Mouse (Mus musculus): ENCODE results near the gene Zfp987.
"Not testable (repeated sequence)": the region's sequence is repeated elsewhere in the genome, so short reads cannot be mapped to it uniquely, and the experiment has no call there.

Gene Zfp987

DNA sequence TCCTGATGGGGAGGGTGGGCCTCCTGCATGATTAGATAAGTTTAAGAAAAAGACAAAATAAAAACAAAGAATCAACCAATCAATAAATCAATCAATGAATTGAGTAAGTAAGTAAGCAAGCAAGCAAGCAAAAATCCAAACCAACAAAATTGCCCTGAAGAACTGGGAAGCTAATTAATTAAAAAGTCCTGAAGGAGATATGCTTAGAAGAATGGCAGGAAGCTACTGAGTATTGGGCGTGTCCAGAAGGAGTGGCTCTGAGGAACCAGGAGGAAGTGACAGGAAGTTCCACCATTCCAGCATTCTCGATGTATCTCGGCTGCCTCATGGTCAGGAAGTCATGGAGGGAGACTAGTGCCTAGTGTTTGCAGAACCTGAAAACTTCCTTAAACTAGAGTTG lies at the start of gene Zfp987:
Gene Zfp987, plus strand, starts transcription at position 301 of the 400 bp plus-strand sequence.
- not testable (repeated sequence) for DNase-seq (ENCODE audit: low spot score)

DNA sequence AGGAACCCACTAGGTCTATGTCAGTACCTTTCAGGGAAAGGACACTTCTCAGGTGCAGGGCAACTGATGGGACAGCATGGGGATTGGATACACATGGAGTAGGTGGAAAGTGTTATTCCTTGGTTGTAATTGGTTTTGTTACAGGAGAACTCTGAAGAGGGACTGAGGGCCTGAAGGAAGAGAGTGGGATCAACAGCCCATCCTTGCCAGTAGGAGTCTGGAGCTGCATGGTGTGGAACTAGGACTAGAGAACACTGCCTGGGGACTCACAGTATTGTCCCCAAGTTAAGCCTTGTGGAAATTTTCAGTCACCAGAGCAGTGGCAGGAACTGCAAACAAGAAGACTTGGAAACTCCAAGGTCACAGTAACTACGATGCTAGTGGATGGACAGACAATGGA lies 44.6 kb upstream of the Zfp987 start:
- DNase-seq (ENCODE audit: low spot score), result not testable (repeated sequence)

DNA sequence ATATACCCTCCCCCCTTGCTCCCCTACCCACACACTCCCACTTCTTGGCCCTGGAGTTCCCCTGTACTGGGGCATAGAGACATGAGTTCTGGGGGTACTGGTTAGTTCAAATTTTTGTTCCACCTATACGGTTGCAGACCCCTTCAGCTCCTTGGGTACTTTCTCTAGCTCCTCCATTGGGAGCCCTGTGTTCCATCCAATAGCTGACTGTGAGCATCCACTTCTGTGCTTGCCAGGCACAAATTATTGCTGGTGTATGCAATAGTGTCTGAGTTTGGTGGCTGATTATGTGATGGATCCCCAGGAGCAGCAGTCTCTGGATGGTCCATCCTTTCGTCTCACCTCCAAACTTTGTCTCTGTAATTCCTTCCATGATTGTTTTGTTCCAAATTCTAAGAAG lies 43.7 kb upstream of the Zfp987 start:
- not testable (repeated sequence) for DNase-seq (ENCODE audit: low spot score)

DNA sequence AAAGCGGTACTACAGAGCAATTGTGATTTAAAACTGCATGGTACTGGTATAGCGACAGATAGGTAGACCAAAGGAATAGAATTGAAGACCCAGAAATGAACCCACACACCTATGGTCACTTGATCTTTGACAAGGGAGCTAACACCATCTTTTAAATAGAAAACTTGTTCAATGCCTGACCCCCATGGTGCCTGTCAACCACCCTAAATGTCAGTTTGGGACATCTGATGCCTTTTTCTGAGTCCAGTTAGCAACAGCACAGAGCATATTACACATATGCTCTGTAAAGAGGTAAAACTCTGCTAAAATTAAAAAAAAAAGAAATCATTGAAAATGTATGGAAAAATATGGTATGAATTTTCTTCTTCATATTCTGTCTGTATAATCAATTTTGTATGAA lies 41.8 kb upstream of the Zfp987 start:
- DNase-seq (ENCODE audit: low spot score), result no peak

DNA sequence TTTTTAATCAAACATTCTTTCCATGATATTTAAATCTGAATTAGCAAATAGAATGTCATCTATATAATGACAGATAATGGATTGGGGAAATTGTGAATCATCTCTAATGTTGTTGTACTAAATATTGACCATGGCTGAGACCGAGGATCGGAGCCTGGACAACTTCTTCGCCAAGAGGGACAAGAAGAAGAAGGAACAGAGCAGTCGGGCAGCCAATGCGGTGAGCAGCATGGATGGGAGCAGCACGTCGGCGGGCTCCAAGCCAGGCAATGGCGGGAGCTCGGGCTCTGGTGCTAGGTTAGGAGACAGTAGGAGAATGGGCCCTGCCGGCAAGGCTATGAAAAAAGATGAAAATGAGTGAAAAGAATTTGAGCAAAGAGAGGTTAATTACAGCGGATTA lies 38.5 kb upstream of the Zfp987 start:
- DNase-seq (ENCODE audit: low spot score), result not testable (repeated sequence)

DNA sequence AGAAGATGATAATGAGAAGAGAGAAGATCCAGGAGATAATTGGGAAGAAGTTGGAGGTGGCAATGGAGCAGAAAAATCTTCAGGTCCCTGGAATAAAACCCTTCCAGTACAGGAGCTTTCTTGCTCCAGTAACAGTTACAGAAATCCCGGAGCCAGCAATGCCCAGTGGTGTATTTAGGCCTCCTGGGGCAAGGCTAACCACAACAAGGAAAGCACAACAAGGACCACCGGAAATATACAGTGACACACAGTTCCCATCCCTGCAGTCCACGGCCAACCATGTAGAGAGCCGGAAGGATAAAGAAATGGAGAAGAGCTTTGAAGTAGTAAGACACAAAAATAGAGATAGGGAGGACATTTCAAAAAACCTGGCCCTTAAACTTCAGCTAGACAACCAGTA lies 38.0 kb upstream of the Zfp987 start:
- DNase-seq (ENCODE audit: low spot score), result not testable (repeated sequence)

DNA sequence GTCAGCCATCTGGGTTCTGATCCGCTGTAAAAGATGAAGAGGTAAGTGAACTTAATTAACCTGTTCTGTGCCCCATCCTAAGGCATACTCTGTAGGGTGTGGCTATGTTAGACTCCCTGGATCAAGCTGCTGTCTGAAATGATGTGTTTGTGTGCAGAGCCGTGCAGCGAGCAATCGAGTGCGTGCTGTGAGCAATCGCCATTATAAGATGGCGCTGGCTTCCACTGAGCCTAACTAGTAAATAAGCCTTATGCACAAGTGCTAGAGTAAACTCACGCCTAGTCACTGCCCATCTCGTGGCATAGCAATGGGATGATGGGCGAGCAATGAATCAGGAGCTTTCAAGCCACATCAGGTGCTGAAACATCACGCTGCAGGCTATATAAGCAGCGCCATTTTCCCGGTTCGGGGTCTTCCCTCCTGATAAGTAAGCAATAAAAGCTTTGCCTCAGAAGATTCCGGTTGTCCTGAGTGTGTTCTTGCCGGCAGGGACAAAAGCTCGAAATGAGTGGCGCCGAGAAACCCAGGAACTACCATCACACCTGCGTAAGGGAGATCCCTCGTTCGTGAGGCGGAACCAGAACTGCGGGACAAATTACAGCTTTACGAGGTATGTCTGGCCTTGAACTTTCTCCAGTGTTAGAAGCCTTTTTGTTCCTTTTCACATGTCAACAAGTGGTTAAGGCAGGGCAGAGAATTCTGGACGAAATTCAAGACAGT lies 37.0 kb upstream of the Zfp987 start:
- DNase-seq (ENCODE audit: low spot score), result not testable (repeated sequence)

DNA sequence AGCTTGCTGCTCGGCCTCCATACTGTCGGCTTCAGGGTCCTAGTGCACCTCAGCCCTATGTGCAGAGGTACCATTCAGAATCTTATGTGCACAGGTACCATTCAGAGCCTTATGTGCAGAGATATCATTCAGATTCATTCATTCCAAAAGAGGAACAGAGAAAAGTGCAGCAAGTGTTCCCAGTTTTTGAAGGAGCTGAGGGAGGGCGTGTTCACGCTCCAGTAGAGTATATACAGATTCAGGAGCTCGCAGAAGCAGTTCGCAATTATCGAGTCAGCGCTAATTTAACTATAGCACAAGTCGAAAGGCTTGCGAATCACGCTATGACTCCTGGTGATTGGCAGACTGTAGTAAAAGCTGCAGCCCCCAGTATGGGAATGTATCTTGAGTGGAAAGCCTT lies 36.0 kb upstream of the Zfp987 start:
- not testable (repeated sequence) for DNase-seq (ENCODE audit: low spot score)

DNA sequence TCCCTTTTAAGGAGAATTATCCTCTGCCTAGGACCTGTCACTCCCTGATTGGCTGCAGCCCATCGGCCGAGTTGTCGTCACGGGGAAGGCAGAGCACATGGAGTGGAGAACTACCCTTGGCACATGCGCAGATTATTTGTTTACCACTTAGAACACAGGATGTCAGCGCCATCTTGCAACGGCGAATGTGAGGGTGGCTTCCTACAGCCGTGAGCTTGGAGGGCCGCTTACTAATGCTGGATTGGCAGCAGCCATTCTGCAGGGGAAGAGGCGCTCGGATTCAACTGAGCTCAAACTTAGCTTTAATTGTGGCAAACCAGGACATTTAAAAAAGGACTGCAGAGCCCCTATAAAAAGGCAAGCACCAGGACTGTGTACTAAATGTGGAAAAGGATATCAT lies 35.1 kb upstream of the Zfp987 start:
- not testable (repeated sequence) for DNase-seq (ENCODE audit: low spot score)

DNA sequence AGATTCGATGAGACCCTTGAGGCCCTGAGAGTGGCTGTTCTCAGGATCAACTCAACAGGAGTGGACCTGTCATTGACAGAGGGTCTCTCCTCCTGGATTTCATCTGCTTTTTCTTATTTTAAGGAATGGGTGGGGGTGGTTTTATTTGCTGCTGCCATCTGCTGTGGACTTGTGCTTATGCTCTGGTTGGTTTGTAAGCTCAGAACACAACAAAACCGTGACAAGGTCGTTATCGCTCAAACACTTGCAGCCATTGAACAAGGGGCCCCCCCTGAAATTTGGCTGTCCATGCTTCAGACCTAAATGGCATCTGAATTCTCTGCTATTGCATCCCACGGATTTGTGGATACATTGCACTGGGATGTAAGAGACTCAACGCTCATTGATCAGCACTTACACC lies 34.1 kb upstream of the Zfp987 start:
- not testable (repeated sequence) for DNase-seq (ENCODE audit: low spot score)

DNA sequence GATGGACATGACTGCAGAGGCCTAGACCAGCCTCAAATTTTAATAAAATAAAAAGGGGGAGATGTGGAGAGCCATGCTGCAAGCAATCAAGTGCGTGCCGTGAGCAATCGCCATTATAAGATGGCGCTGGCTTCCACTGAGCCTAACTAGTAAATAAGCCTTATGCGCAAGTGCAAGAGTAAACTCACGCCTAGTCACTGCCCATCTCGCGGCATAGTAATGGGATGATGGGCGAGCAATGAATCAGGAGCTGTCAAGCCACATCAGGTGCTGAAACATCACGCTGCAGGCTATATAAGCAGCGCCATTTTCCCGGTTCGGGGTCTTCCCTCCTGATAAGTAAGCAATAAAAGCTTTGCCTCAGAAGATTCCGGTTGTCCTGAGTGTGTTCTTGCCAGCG lies 33.5 kb upstream of the Zfp987 start:
- not testable (repeated sequence) for DNase-seq (ENCODE audit: low spot score)

DNA sequence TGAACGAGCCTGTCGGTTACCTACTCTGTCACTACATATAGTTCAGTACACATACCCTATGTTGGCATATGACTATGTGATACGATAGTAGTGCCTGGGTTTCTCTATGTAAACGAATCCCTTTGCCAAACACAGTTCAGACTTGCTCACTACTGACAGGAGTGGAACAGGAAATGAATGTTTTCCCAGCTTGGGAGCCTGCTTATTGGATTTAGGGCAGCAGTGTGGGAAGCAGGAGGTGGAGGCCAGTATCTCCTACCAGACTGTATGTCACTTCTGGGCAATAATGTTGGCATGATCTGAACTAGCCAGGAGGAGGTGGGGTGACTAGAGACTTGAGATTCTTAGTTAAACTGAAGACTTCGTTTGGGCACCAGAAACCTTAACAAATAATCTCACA lies 32.3 kb upstream of the Zfp987 start:
- not testable (repeated sequence) for DNase-seq (ENCODE audit: low spot score)

DNA sequence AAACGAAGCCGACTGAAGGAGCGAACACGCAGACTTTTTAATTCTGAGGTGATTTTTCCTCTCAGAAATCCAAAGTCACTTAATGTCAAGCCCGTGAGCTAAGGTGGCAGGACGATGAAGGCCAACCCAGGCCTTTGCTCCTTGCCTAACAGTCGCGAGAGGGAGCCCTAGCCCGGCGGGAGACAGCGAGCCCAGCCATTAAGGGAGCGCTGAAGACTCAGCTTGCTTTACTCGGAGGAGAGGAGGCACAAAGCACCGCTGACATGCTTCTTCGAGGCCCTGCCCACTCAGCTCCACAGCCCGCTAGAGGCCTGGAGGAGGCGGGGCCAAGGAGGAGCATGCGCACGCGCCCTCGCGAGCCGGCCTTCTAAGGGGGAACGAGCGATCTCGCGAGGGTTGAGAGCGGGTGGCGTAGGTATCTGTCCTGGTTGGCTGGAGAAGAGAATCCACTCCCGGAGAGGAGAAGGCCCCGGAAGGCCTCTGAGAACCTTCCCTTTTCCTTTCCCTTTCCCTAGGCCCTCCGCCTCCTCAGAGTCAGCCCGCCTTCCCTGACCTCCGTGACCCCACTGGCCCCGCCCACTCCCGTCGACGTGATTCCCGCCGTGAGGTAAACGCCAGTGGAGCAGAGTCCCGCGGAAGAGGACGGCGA lies 30.0 kb upstream of the Zfp987 start:
- DNase-seq (ENCODE audit: low spot score), result not testable (repeated sequence)

DNA sequence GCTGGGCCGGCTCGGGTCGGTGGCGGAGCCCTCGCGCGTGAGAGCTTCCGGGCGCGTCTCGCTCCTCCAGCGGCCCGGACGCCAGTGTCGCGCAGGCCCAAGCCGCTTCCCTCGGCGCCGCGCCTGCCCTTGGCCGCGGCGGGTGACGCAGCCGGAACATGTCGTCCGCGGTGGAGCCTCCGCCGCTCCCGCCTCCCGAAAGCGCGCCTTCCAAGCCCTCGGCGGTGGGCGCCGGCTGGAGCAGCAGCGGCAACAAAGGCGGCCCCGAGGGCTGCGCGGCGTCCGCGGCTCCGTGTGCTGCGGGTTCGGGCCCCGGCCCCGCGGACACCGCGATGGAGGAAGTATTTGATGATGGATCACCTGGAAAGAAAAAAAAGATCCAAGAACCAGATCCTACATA lies 29.5 kb upstream of the Zfp987 start:
- DNase-seq (ENCODE audit: low spot score), result not testable (repeated sequence)

DNA sequence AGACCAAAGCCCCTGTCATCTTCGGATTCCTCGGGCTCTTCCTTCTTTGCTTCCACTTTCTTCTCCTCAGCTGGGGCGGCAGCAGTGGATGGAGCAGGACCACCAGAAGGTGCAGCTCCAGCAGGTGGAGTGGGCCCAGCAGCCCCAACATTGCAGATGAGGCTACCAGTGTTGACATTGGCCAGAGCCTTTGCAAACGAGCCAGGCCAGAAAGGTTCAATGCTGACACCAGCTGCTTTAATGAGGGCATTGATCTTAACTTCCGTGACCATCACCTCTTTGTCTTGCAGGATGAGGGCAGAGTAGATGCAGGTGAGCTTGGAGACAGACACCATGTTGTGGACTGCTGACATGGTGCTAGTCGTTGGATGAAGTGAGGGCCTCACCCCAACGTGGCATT lies 23.8 kb upstream of the Zfp987 start:
- not testable (repeated sequence) for DNase-seq (ENCODE audit: low spot score)

DNA sequence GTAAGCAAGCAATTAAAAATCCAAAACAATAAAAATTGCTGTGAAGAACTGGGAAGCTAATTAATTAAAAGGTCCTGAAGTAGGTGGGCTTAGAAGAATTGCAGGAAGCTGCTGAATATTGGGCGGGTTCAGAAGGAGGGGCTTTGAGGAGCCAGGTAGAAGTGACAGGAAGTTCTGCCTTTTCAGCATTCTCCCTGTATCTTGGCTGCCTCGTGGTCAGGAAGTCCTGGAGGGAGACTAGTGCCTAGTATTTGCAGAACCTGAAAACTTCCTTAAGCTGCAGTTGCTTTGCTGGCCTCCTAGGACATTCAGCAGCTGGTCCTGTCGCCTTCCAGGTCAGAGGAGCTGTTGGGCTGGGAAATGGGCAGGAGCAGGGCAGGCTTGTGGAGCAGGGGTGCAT lies 4.3 kb downstream of the Zfp987 start:
- DNase-seq (ENCODE audit: low spot score), result not testable (repeated sequence)

DNA sequence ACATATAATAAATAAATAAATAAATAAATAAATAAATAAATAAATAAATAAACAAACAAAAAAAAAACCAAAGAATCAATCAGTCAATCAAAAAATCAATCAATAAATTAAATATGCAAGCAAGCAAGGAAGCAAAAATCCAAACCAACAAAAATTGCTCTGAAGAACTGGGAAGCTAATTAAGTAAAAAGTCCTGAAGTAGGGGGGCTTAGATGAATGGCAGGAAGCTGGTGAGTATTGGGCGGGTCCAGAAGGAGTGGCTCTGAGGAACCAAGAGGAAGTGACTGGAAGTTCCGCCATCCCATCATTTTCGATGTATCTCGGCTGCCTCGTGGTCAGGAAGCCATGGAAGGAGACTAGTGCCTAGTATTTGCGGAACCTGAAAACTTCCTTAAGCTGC lies 59.4 kb downstream of the Zfp987 start, which contains the start of gene Zfp600:
Gene Zfp600, plus strand, starts transcription at position 301 of the 400 bp plus-strand sequence.
- DNase-seq (ENCODE audit: low spot score), result not testable (repeated sequence)

DNA sequence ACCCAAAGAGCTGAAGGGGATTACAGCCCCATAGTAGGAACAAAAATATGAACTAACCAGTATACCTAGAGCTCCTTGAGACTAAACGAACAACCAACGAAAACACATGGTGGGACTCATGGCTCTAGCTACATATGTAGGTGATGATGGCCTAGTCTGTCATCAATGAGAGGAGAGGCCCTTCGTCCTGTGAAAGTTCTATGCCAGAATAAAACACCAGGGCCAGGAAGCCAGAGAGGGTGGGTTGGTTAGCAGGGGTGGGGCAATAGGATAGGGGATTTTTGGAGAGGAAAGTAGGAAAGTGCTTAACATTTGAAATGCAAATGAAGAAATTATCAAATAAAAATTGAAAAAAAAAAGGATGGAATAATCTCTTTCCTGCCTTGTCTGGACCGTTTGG lies 65.8 kb downstream of the Zfp987 start:
- not testable (repeated sequence) for DNase-seq (ENCODE audit: low spot score)

DNA sequence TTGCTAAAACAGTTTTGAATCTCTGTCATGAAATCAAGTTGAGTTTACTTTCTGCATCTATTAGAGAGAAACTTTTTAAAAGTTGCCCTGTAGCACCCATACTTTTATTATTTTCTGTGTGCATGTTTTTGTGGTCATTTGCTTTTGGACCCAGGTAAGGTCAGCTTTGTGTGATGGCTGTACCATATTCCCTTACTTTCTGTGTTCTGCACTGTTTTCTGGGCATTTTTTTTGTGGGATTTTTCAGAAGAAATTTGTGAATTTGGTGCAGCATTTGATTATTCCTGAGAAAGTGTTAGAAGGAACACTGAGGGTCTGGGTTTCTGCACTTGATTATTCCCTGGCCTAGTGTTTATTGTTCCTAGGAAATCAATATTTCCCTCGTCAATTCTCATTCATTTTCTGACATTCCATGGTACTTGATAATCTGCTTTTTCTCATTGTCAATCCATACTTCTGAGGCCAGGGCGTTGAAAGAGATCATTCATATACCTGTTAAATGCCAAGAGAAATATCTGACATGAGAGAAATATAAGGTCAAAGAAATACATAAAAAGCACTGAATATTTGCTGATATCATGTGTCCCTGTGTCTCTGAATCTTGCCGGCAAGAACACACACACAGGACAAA lies 70.2 kb downstream of the Zfp987 start:
- DNase-seq (ENCODE audit: low spot score), result not testable (repeated sequence)

DNA sequence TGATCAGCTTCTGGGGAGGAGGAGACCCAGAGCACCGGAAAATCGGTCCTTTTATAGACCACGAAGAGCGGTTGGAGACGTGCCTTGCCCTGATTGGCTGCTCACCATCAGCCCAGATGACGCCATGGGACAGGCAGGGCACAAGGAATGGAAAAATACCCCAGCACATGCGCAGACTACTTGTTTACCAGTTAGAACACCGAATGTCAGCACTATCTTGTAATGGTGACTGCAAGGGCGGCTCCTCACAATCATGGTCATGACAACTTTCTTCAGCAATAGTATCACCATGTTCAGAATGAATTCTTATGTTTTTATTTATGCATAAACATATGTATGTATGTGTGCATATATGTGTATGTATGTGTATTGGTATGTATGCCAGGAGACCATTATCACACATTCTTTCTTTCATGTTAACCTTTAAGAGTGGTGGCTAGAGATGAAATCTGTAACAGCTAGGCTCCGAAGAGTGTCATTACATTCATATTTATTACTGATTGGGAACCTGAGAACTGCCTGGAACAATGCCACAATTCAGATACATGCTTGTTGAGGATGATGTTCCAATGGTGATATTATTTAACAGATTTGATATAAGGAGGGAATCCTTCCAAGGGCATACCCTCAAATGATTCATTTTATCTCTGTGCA lies 70.9 kb downstream of the Zfp987 start:
- not testable (repeated sequence) for DNase-seq (ENCODE audit: low spot score)

DNA sequence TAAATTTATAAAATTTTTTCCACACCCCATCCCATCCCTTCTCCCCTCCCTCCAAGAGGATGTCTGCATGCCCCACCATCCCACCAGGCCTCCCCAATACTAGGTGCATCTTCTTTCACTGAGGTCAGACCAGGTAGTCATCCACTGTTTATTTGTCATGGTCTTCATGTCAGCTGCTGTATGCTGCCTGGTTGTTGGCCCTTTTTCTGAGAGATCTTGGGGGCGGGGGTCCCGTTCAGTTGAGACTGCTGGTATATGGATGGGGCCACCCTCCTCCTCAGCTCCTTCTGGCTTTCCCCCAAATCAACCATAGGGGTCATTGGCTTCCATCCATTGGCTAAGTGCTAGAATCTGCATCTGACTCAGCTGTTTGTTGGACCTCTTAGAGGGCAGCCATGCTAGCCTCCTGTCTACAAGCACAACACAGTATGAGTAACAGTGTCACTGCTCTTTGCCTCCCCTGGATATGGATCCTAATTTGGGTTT lies 71.7 kb downstream of the Zfp987 start:
- DNase-seq (ENCODE audit: low spot score), result not testable (repeated sequence)

Measured in spleen, adult 12 weeks (tissue).